Mouse (Mus musculus) neural tube, embryonic 13.5 days (tissue): ENCODE data around the gene Rcn1. TPM values are rescaled to one million over a fixed set of nuclear protein-coding genes. Genes with fewer than 3 reads are reported as not detected.

Source experiments
- ATAC-seq: fragments of 200-750 bp; cut with Nextera tagmentation; 2 replicates; pipeline ENCODE4 v1.8.0; 2017; ENCODE audit warnings: low read depth, mild to moderate bottlenecking, moderate TSS enrichment, moderate library complexity
- H3K27ac ChIP-seq: fragments of 300-500 bp; sonication (generic); replicated peaks from 2 replicates; pipeline ENCODE4 v1.5.1; 2015; ENCODE audit warnings: moderate library complexity, mild to moderate bottlenecking, inconsistent platforms
- H3K27me3 ChIP-seq: fragments of 300-500 bp; sonication (generic); 2 replicates; pipeline ENCODE4 v1.6.1; 2015; ENCODE audit warnings: mild to moderate bottlenecking, inconsistent platforms
- H3K36me3 ChIP-seq: fragments of 300-500 bp; sonication (generic); 2 replicates; pipeline ENCODE4 v1.6.1; 2015; ENCODE audit warnings: mild to moderate bottlenecking, inconsistent platforms
- H3K4me1 ChIP-seq: fragments of 300-500 bp; sonication (generic); replicated peaks from 2 replicates; pipeline ENCODE4 v1.6.1; 2015; ENCODE audit warnings: inconsistent platforms
- H3K4me2 ChIP-seq: fragments of 300-500 bp; sonication (generic); 2 replicates; pipeline ENCODE4 v1.6.1; 2015; ENCODE audit warnings: inconsistent platforms, mild to moderate bottlenecking, moderate library complexity
- H3K4me3 ChIP-seq: fragments of 300-500 bp; sonication (generic); 2 replicates; pipeline ENCODE4 v1.5.1; 2015; ENCODE audit warnings: mild to moderate bottlenecking, inconsistent platforms
- H3K9ac ChIP-seq: fragments of 300-500 bp; sonication (generic); 2 replicates; pipeline ENCODE4 v1.6.1; 2015; ENCODE audit warnings: moderate library complexity, mild to moderate bottlenecking, inconsistent platforms
- H3K9me3 ChIP-seq: fragments of 300-500 bp; sonication (generic); 2 replicates; pipeline ENCODE4 v1.6.1; 2016; ENCODE audit warnings: inconsistent platforms
- WGBS: fragments of 180-500 bp; shearing (Covaris S2); methylation state at CpG from one replicate; pipeline ENCODE4 v1.1.7; 2015; 5-methylcytosine and 5-hydroxymethylcytosine counted together
- polyA plus RNA-seq: library from polyadenylated mRNA; unstranded; fragments of >200 nt; fragmentation: Nextera tagmentation; extraction: Ambion mirVana; gene quantifications from 2 replicates; pipeline ENCODE4 v1.2.1, GENCODE M21; 2015

The Rcn1 gene
- polyA plus RNA-seq, 1 experiment from 2014 or later = 83.3 TPM

- ATAC-seq = no peak
- Histone ChIP-seq H3K27me3 (0 out of 2 replicates have a peak, but pooled peaks cover 10% of the 10 kb centered on the region), H3K9ac (no peak overlapping the region), H3K4me3 (no peak overlapping the region), H3K4me1 (peaks cover 10% of the 10 kb centered on the region), H3K4me2 (no peak overlapping the region), H3K36me3 (no peaks in the 10 kb centered on the region), H3K9me3 (no peaks in the 10 kb centered on the region), H3K27ac (no peak overlapping the region)
- 92% methylated on average over 6 of the region's 6 CpGs for WGBS
These were observed 27.0 kb downstream of the Rcn1 start for GRCm38 (mm10) chr2:105372156-105372555.

- Histone ChIP-seq H3K36me3 (no peaks in the 10 kb centered on the region), H3K27me3 (0 out of 2 replicates have a peak, but pooled peaks cover 10% of the 10 kb centered on the region), H3K4me2 (peak overlapping the region; percentile 50), H3K4me1 (peaks cover 10% of the 10 kb centered on the region), H3K9ac (peak overlapping the region; percentile 31), H3K27ac (no peak overlapping the region), H3K4me3 (peak overlapping the region; percentile 22), H3K9me3 (no peaks in the 10 kb centered on the region)
- peak; percentile 71; the same call in 1 of the 2 replicates for ATAC-seq
- WGBS = 19% methylated on average over 14 of the region's 14 CpGs
These were observed 28.4 kb downstream of the Rcn1 start for GRCm38 (mm10) chr2:105370698-105371097.

DNA sequence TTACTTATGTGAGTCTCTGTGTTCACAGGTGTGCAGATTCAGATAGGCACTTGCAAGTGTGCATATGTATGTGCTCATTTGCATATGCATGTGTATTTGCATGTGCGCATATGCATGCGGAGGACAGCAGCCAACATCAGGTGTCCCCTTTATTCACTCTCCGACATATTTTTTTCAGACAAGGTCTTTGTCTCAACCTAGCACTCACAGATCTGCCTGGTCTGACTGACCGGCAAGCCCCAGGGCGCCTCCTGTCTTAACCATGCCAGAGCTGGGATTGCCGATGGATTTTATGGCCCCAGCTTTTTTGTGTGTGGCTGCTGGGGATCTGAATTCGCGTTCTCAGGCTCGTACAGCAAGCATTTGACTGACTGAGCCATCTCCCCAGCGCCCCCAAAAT lies 28.9 kb downstream of the Rcn1 start:
- Histone ChIP-seq H3K9me3 (no peaks in the 10 kb centered on the region), H3K36me3 (no peaks in the 10 kb centered on the region), H3K27me3 (0 out of 2 replicates have a peak, but pooled peaks cover 10% of the 10 kb centered on the region), H3K9ac (peak overlapping the region; percentile 31; the same call in 1 of the 2 replicates), H3K4me2 (peak overlapping the region; percentile 50), H3K4me1 (peaks cover 10% of the 10 kb centered on the region), H3K4me3 (peak overlapping the region; percentile 22), H3K27ac (no peak overlapping the region)
- peak; percentile 49; the same call in 1 of the 2 replicates for ATAC-seq
- WGBS = under 1% methylated on average over 10 of the region's 10 CpGs

GRCm38 (mm10) chr2:105367623-105368022 lies 31.5 kb downstream of the Rcn1 start:
- Histone ChIP-seq H3K9ac (no peak overlapping the region), H3K9me3 (no peaks in the 10 kb centered on the region), H3K27me3 (0 out of 2 replicates have a peak, but pooled peaks cover 7% of the 10 kb centered on the region), H3K4me3 (no peak overlapping the region), H3K36me3 (no peaks in the 10 kb centered on the region), H3K4me2 (no peak overlapping the region), H3K27ac (no peak overlapping the region), H3K4me1 (peaks cover 10% of the 10 kb centered on the region)
- ATAC-seq = no peak
- WGBS = 26% methylated on average over 4 of the region's 4 CpGs

DNA sequence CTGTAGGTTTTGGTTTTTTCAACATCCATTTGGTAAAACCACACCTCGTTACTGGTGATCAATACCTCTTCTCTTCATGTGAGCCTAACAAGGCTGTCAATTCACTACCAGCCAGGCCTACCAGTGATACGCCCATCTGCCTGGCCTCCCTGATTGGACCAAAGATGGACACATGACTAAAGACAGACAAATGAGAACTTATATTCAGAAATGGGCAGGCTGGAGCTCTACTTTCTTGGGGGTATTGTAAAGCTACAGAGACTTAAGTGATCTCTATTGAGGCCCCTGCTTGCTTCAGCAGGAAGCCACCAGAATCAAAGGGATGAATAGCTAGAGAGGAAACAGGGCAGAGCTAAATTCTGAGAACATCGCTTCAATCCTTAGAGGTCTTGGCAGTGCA lies 41.1 kb downstream of the Rcn1 start:
- no peaks in the 10 kb centered on the region for H3K36me3 ChIP-seq
- no peak for ATAC-seq
- no peak overlapping the region for H3K27ac ChIP-seq
- H3K9me3 ChIP-seq = no peaks in the 10 kb centered on the region
- H3K27me3 ChIP-seq = no peaks in the 10 kb centered on the region
- H3K4me3 ChIP-seq = no peak overlapping the region
- WGBS = 89% methylated on average over 3 of the region's 3 CpGs
- H3K4me2 ChIP-seq = no peak overlapping the region
- H3K4me1 ChIP-seq = peaks cover 12% of the 10 kb centered on the region; the same call in 1 of the 2 replicates
- no peak overlapping the region for H3K9ac ChIP-seq

- H3K4me2 ChIP-seq = no peak overlapping the region
- H3K27me3 ChIP-seq = no peaks in the 10 kb centered on the region
- no peak overlapping the region for H3K9ac ChIP-seq
- no peak for ATAC-seq
- H3K4me3 ChIP-seq = no peak overlapping the region
- whole genome bisulfite sequencing = 50% methylated on average over 5 of the region's 5 CpGs
- peaks cover 12% of the 10 kb centered on the region; the same call in 1 of the 2 replicates for H3K4me1 ChIP-seq
- H3K27ac ChIP-seq = no peak overlapping the region
- no peaks in the 10 kb centered on the region for H3K36me3 ChIP-seq
- no peaks in the 10 kb centered on the region for H3K9me3 ChIP-seq
These were observed 42.3 kb downstream of the Rcn1 start for GRCm38 (mm10) chr2:105356791-105357190.

DNA sequence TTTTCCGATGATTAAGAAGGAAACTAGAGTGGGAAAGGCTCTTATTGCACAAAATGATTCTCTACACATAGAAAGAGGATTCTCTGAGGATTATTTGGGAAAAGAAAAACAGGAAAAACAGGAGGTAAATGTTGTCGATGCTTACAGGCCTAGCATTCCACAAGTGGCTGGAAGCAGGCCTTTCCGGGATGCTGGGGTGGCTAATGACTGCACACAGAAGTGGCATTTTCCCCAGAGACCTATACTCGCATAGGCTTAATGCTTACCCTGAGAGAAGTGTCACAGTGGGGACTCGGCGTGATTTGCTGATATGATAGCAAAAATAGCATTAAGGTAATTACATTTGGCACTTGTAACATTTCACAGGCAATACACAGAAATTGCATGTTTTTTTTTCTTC lies 50.2 kb downstream of the Rcn1 start:
- H3K27ac ChIP-seq = no peak overlapping the region
- H3K4me1 ChIP-seq = no peaks in the 10 kb centered on the region; the same call in 1 of the 2 replicates
- H3K9ac ChIP-seq = no peak overlapping the region
- H3K27me3 ChIP-seq = peaks cover 4% of the 10 kb centered on the region; the same call in 1 of the 2 replicates
- no peaks in the 10 kb centered on the region for H3K36me3 ChIP-seq
- H3K4me2 ChIP-seq = no peak overlapping the region
- whole genome bisulfite sequencing = 58% methylated on average over 6 of the region's 6 CpGs
- no peak overlapping the region for H3K4me3 ChIP-seq
- ATAC-seq = no peak
- no peaks in the 10 kb centered on the region for H3K9me3 ChIP-seq

- Histone ChIP-seq H3K9me3 (no peaks in the 10 kb centered on the region), H3K36me3 (no peaks in the 10 kb centered on the region), H3K9ac (no peak overlapping the region), H3K4me2 (no peak overlapping the region), H3K4me3 (no peak overlapping the region), H3K4me1 (peaks cover 21% of the 10 kb centered on the region), H3K27me3 (peaks cover 21% of the 10 kb centered on the region), H3K27ac (no peak overlapping the region)
- WGBS = 62% methylated on average over 3 of the region's 3 CpGs
- ATAC-seq = no peak
These were observed 59.1 kb downstream of the Rcn1 start for GRCm38 (mm10) chr2:105339993-105340392.

DNA sequence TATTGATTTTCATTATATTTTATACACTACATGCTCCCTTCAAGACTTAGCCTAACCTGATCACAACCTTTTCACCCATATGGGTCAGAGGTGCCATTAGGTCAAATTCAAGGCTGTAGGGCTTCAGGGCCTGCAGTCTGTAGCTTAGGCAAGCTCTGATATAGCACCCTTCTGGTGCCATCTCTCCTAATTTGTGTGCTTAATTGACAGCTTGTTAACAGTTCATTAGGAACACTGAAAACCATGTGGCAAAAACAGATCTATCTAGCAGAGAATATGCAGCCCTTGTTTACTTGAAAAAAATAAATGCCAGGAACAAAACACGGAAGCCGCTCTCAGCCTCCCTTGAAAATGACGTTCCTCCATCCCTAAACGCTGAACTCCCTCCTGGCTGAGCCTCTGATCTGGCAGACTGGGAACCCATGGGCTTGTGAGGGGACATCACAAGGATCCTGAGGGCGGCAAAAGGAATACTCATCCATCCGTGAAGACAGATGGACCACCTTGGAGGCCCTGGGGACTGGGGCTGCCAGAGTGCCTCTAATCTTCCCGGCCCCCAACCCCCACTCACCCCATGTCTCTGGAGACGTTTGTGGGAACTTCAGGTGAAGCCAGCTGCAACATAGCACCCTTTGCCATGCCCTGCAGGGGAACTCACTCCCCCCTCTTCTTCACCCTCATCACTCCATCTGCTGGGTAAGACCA lies 61.8 kb downstream of the Rcn1 start:
- Histone ChIP-seq H3K9me3 (no peaks in the 10 kb centered on the region), H3K4me3 (no peak overlapping the region), H3K36me3 (no peaks in the 10 kb centered on the region), H3K27ac (no peak overlapping the region), H3K4me1 (peaks cover 21% of the 10 kb centered on the region), H3K4me2 (peak overlapping the region; percentile 17; the same call in 1 of the 2 replicates), H3K9ac (no peak overlapping the region), H3K27me3 (peaks cover 22% of the 10 kb centered on the region)
- 23% methylated on average over 8 of the region's 8 CpGs for WGBS
- ATAC-seq = no peak

DNA sequence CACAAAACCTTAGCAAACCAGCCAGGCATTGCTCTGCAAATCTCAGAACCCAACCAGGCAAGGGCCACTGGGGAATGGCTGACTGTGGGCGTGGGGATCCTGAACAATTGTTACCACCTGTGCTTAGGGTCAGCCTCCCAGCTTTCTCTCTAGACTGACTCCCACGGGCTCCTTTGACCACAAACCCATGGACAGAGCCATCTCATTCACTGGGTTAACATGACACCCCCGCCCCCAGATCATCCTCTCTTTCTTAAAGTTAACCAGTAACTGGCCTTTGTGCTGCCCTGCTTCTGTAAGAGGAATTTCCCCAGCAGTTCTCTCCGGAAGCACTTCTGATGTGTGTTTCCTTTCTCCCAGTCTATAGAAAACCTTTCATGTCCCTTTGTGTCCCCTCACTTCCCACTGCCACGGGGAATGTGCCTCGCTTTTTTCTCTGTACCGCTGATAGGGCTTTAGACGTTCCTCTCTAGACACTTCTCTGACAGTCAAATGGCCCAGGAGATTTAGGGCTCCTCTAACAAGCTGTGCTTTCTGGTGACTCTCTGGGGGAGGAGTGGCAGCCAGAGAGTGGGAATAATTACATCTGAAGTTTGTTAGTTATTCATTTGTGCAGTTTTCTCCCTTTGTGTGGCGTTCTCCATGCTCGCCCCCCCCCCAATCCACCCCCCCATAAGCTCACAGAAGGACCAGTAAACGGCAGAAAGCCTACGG lies 62.6 kb downstream of the Rcn1 start:
- no peak overlapping the region for H3K4me3 ChIP-seq
- H3K27me3 ChIP-seq = peaks cover 30% of the 10 kb centered on the region
- no peaks in the 10 kb centered on the region for H3K9me3 ChIP-seq
- no peak for ATAC-seq
- no peak overlapping the region for H3K27ac ChIP-seq
- H3K9ac ChIP-seq = no peak overlapping the region
- no peaks in the 10 kb centered on the region for H3K36me3 ChIP-seq
- WGBS = 2% methylated on average over 12 of the region's 12 CpGs
- peak overlapping the region; percentile 17; the same call in 1 of the 2 replicates for H3K4me2 ChIP-seq
- peaks cover 21% of the 10 kb centered on the region for H3K4me1 ChIP-seq
